Mouse (Mus musculus) midbrain, embryonic 11.5 days (tissue): ENCODE data around the gene Gm9507. TPM values are rescaled to one million over a fixed set of nuclear protein-coding genes. Genes with fewer than 3 reads are reported as not detected.
"Not testable (repeated sequence)": the region's sequence is repeated elsewhere in the genome, so short reads cannot be mapped to it uniquely, and the experiment has no call there.

Source experiments
- ATAC-seq: fragments of 200-750 bp; cut with Nextera tagmentation; 2 replicates; pipeline ENCODE4 v1.8.0; 2017; ENCODE audit warnings: moderate TSS enrichment, moderate library complexity; ENCODE audit not compliant: low FRiP score
- DNase-seq: peaks from one replicate; pipeline ENCODE4 v3.0.0; 2015; ENCODE audit warnings: low spot score; ENCODE audit errors: missing footprints
- H3K27ac ChIP-seq: fragments of 300-500 bp; sonication (generic); 2 replicates; pipeline ENCODE4 v1.5.1; 2014; ENCODE audit warnings: low read depth, low read length
- H3K27me3 ChIP-seq: fragments of 300-500 bp; sonication (generic); 2 replicates; pipeline ENCODE4 v1.6.1; 2014; ENCODE audit warnings: mild to moderate bottlenecking, low read length, moderate library complexity, mixed read lengths; ENCODE audit not compliant: control insufficient read depth, insufficient read depth
- H3K36me3 ChIP-seq: fragments of 300-500 bp; sonication (generic); 2 replicates; pipeline ENCODE4 v1.6.1; 2014; ENCODE audit warnings: mild to moderate bottlenecking, low read length, moderate library complexity, mixed read lengths; ENCODE audit not compliant: control insufficient read depth, insufficient read depth
- H3K4me1 ChIP-seq: fragments of 300-500 bp; sonication (generic); 2 replicates; pipeline ENCODE4 v1.6.1; 2014; ENCODE audit warnings: low read length; ENCODE audit not compliant: control insufficient read depth, insufficient read depth
- H3K4me2 ChIP-seq: fragments of 300-500 bp; sonication (generic); 2 replicates; pipeline ENCODE4 v1.6.1; 2014; ENCODE audit warnings: mild to moderate bottlenecking, moderate library complexity
- H3K4me3 ChIP-seq: fragments of 300-500 bp; sonication (generic); 2 replicates; pipeline ENCODE4 v1.5.1; 2014; ENCODE audit warnings: low read depth, low read length
- H3K9ac ChIP-seq: fragments of 300-500 bp; sonication (generic); 2 replicates; pipeline ENCODE4 v1.6.1; 2014; ENCODE audit warnings: low read length
- H3K9me3 ChIP-seq: fragments of 300-500 bp; sonication (generic); 2 replicates; pipeline ENCODE4 v1.6.1; 2016; ENCODE audit warnings: low read length; ENCODE audit not compliant: control insufficient read depth
- WGBS: fragments of 180-500 bp; shearing (Covaris S2); extraction: QIAGEN DNeasy Blood & Tissue Kit; methylation state at CpG from one replicate; pipeline ENCODE4 v1.1.7; 2014; 5-methylcytosine and 5-hydroxymethylcytosine counted together
- polyA plus RNA-seq: library from polyadenylated mRNA; unstranded; fragments of >200 nt; fragmentation: Nextera tagmentation; extraction: Ambion mirVana; gene quantifications from 2 replicates; pipeline ENCODE4 v1.2.1, GENCODE M21; 2014

Gm9507 gene
- polyA plus RNA-seq, 1 experiment from 2014 or later, result not detected

- Histone ChIP-seq H3K36me3 (no peaks in the 10 kb centered on the region), H3K27ac (no peak overlapping the region), H3K4me3 (no peak overlapping the region), H3K4me2 (no peak overlapping the region), H3K27me3 (no peaks in the 10 kb centered on the region), H3K9me3 (no peaks in the 10 kb centered on the region), H3K9ac (no peak overlapping the region), H3K4me1 (no peaks in the 10 kb centered on the region)
- no peak for DNase-seq
- 94% methylated on average over 4 of the region's 4 CpGs for WGBS
- no peak for ATAC-seq
Observed at GRCm38 (mm10) chr10:77818523-77818922, 6.9 kb upstream of the Gm9507 start.

DNA sequence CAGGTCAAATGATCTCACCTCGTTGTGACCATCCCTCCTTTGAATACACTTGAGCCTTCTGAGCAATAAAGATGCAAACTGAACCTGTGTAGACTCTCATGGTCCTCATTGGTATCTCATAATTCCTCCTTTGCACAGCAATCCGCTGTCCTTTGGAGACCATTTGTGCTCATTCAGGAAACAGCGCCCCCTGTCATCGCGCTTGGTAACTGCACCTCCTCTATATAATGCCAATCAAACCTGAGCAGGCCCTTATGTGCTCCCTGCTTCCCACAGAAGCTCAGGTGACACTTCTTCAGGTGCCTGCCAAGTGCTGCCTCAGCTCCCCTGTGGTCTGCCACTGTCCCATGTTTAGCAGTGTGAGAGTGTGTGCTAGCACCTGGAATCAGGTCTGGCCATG, 3.9 kb upstream of the Gm9507 start:
- Histone ChIP-seq H3K27ac (no peak overlapping the region), H3K4me1 (no peaks in the 10 kb centered on the region), H3K4me2 (no peak overlapping the region), H3K27me3 (no peaks in the 10 kb centered on the region), H3K36me3 (no peaks in the 10 kb centered on the region), H3K9me3 (no peaks in the 10 kb centered on the region), H3K9ac (no peak overlapping the region), H3K4me3 (no peak overlapping the region)
- ATAC-seq (no peak), DNase-seq (peak; percentile 90)
- WGBS, result 33% methylated on average over 5 of the region's 5 CpGs

DNA sequence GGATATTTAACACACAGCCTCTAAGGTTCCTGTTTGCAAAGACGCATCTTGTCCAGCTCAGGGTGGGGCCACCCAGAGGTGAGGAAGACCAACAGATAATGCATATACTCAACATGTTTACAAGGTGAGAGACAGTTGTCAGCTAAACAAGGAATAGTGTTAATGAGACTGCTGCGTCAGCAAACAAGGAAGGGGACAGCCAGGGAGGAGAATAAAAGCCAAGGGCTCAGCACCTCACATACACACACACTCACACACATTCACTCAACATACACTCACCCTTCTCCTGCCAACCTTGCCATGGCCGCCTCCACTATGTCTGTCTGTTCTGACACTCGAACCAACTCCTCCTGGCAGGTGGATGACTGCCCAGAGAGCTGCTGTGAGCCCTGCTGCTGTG, 2.7 kb upstream of the Gm9507 start, which contains the start of gene Gm2696:
Gene Gm2696, plus strand, starts transcription at position 301 of the 400 bp plus-strand sequence.
- DNase-seq (peak; percentile 75), ATAC-seq (no peak)
- no peak within 1 kb of the TSS for H3K27ac ChIP-seq
- H3K36me3 ChIP-seq, result no peaks in the 10 kb centered on the region
- H3K9ac ChIP-seq, result no peak within 1 kb of the TSS
- H3K4me2 ChIP-seq, result no peak within 1 kb of the TSS
- H3K4me1 ChIP-seq, result no peaks in the 10 kb centered on the region
- 65% methylated on average over 4 of the region's 4 CpGs for WGBS
- no peak within 1 kb of the TSS for H3K4me3 ChIP-seq
- no peaks in the 10 kb centered on the region for H3K9me3 ChIP-seq
- no peaks in the 10 kb centered on the region for H3K27me3 ChIP-seq

DNA sequence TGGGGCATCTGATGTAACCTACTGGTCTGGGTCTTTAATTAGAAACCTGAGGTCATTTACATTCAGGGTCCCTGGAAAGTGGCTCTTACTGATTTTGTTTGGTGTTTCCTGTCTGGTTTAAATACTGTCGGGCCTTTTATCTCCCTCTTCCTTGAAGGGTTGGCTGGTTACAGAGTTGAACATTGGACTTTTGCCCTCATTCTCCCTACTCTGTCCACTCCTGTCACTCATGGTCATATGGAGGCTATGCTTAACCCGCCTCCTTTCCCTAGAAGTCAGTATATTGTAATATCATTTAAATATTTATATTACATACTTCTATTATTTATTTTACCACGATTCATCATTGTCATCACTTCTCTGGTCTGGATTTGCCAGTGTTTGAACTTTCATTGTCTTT, 7.5 kb downstream of the Gm9507 start:
- ATAC-seq (no peak), DNase-seq (peak; percentile 35)
- Histone ChIP-seq H3K27ac (no peak overlapping the region), H3K4me1 (0 out of 2 replicates have a peak, but pooled peaks cover under 1% of the 10 kb centered on the region), H3K4me2 (no peak overlapping the region), H3K4me3 (no peak overlapping the region), H3K27me3 (no peaks in the 10 kb centered on the region), H3K9ac (no peak overlapping the region), H3K36me3 (no peaks in the 10 kb centered on the region), H3K9me3 (no peaks in the 10 kb centered on the region)
- 81% methylated on average over 3 of the region's 3 CpGs for WGBS

DNA sequence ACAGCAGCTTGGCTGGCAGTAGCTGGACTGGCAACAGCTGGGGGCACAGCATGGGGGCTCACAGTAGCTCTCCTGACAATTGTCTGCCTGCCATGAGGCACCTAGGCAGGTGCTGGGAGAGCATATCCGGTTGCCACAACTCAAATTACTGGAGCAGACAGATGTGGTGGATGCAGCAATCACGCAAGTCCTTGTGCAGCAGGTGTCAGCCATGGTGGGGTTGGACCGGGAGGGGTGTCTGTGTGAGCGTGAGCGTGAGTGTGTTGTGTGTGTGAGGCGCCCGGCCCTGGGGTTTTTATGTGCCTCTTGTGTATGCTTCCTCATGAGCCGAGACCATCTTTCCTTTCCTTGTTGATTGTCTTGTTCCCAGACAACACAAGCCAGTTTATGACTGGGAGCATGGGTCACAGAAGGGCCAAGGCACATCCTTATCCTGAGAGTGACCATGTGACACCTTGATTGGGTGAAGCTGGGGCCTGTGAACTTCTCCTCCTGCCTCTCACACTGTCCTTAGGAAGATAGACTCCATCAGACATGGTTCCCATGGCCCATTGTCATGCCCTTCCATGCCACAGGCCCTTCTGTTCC, 12.6 kb downstream of the Gm9507 start, which contains the start of gene Gm19668:
Gene Gm19668, minus strand, starts transcription at position 213 of the 588 bp plus-strand sequence.
- ATAC-seq (no peak), DNase-seq (peak; percentile 79)
- no peaks in the 10 kb centered on the region for H3K27me3 ChIP-seq
- H3K27ac ChIP-seq, result no peak within 1 kb of the TSS
- H3K36me3 ChIP-seq, result no peaks in the 10 kb centered on the region
- H3K4me1 ChIP-seq, result peaks cover 2% of the 10 kb centered on the region; the same call in 1 of the 2 replicates
- no peak within 1 kb of the TSS for H3K4me3 ChIP-seq
- 65% methylated on average over 8 of the region's 8 CpGs for WGBS
- H3K4me2 ChIP-seq, result no peak within 1 kb of the TSS
- no peak within 1 kb of the TSS for H3K9ac ChIP-seq
- no peaks in the 10 kb centered on the region for H3K9me3 ChIP-seq

GRCm38 (mm10) chr10:77798164-77798920, 13.3 kb downstream of the Gm9507 start:
- not testable (repeated sequence) for H3K9ac ChIP-seq, H3K9me3 ChIP-seq, H3K27ac ChIP-seq, H3K27me3 ChIP-seq, H3K36me3 ChIP-seq, ATAC-seq, H3K4me2 ChIP-seq, H3K4me1 ChIP-seq, H3K4me3 ChIP-seq
- DNase-seq, result peak; percentile 81
- WGBS, result 31% methylated on average over 3 of the region's 3 CpGs

GRCm38 (mm10) chr10:77797677-77798076, 14.0 kb downstream of the Gm9507 start:
- Histone ChIP-seq H3K9me3 (no peaks in the 10 kb centered on the region), H3K27ac (no peak overlapping the region), H3K4me1 (peaks cover 2% of the 10 kb centered on the region; the same call in 1 of the 2 replicates), H3K4me2 (no peak overlapping the region), H3K27me3 (no peaks in the 10 kb centered on the region), H3K4me3 (no peak overlapping the region), H3K36me3 (no peaks in the 10 kb centered on the region), H3K9ac (no peak overlapping the region)
- DNase-seq (peak; percentile 85), ATAC-seq (no peak)
- 19% methylated on average over 3 of the region's 3 CpGs for WGBS

GRCm38 (mm10) chr10:77794976-77795375, 16.7 kb downstream of the Gm9507 start, which contains the start of gene Gm9639:
Gene Gm9639, minus strand, starts transcription at chr10:77795076.
- DNase-seq (peak; percentile 51), ATAC-seq (no peak)
- H3K9ac ChIP-seq, result no peak within 1 kb of the TSS
- WGBS, result 64% methylated on average over 2 of the region's 2 CpGs
- H3K4me2 ChIP-seq, result no peak within 1 kb of the TSS
- H3K4me3 ChIP-seq, result no peak within 1 kb of the TSS
- H3K36me3 ChIP-seq, result no peaks in the 10 kb centered on the region
- no peaks in the 10 kb centered on the region for H3K27me3 ChIP-seq
- peaks cover 2% of the 10 kb centered on the region; the same call in 1 of the 2 replicates for H3K4me1 ChIP-seq
- no peak within 1 kb of the TSS for H3K27ac ChIP-seq
- no peaks in the 10 kb centered on the region for H3K9me3 ChIP-seq

DNA sequence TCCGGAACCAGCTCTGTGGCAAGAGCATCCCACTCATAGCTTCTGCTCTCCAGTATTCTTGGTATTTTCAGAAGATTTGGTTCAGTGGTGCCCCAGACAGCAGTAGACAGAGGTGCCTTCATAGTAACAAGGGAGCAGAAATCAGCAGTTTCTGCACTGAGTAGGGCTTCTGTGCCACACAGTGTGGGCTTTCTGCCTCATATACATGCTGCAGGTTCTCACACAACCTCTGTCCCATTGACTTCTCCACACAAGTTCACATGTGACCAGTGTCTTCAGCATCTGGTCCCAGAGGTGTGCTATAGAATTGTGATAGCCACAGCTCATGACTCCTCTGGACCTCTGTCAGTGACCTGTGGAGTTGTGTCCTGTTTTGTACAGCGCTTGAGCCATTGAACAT, 23.0 kb downstream of the Gm9507 start:
- H3K9ac ChIP-seq, result no peak overlapping the region
- H3K4me2 ChIP-seq, result no peak overlapping the region
- H3K4me3 ChIP-seq, result no peak overlapping the region
- DNase-seq (peak; percentile 76), ATAC-seq (no peak)
- no peaks in the 10 kb centered on the region for H3K36me3 ChIP-seq
- no peak overlapping the region for H3K27ac ChIP-seq
- H3K9me3 ChIP-seq, result no peaks in the 10 kb centered on the region
- no peaks in the 10 kb centered on the region for H3K4me1 ChIP-seq
- no peaks in the 10 kb centered on the region for H3K27me3 ChIP-seq
- WGBS, result 88% methylated on average over 2 of the region's 2 CpGs
